Mouse (Mus musculus) inflammation-experienced regulatory T-cells, adult 6 months (primary cell): ENCODE results near the gene Tmem221. TPM values are rescaled to one million over a fixed set of nuclear protein-coding genes. Genes with fewer than 3 reads are reported as not detected.

Experiments used
- ATAC-seq: one replicate; pipeline ENCODE4 v1.8.0; 2017
- polyA plus RNA-seq, 3 experiments: library from polyadenylated mRNA; unstranded; fragments of 100-300 nt; shearing (Covaris generic); gene quantifications; one replicate each; pipeline ENCODE4 v1.2.1; 2017

The Tmem221 gene
- 1 to 10 TPM in 1 of 3 experiments, under 1 TPM in 1, not detected in 1; 0.97 to 2.1 TPM for polyA plus RNA-seq

DNA sequence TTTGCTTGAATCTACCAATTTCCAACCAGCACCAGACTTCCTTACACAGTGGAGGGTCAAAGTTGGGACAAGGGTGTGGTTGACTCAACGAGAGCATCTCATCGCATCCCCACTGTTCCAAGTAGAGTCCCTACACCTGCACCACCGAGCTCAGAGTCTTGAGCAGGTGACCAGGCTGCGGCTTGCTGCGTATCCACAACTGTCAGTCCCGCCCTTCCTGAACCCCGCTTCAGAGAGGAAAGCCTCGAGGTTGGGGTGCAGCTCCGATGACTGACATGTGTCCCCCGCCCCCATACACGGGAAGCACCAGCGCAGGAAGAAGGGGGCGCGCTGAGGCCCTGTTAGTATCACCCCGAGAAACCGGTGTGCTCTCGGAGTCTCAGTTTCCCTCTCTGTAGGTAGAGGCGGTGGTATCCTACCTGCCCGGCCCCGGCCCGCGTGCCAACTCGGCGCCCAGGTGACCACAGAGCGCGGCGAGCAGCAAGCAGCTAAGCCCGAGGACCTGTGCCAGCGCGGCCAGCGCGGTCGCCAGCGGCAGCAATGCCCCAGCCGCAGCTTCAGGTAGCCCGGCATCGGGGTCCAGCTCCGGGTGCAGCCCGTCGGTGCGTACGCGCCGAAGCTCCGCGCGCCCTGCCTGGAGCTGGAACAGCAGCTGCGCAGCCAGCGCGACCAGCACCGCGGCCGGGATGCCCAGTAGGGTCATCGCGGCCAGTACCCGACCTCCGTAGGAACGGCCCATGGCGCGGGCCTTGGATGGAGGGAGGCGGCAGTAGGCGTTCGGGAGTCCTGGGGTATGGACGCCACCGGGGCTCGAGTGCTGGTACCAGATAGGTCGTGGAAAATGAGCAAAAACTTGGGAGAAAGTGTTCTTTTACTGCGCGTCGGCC, at the start of gene Tmem221:
Gene Tmem221, minus strand, starts transcription at position 801 of the 887 bp plus-strand sequence.
- ATAC-seq = peak; percentile 44

DNA sequence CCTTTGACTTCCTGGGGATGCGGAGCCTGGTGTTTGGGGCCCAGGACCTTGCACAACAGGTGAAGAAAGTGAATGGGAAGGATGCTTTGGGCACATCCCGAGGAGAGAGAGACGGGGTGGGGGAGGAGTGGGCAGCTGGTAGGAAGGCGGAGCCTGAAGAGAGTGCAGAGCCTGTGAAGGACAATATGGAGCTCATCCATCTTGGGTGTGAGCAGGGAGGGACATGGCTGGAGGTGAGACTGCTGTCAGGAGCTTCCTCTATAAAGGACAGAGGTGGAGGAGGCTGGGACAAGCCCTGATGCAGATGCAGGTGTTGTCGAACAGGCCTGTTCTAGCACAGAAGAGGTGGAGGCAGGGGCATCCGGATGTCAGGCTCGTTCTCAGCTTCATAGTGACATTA, 45.4 kb upstream of the Tmem221 start:
- ATAC-seq = no peak

DNA sequence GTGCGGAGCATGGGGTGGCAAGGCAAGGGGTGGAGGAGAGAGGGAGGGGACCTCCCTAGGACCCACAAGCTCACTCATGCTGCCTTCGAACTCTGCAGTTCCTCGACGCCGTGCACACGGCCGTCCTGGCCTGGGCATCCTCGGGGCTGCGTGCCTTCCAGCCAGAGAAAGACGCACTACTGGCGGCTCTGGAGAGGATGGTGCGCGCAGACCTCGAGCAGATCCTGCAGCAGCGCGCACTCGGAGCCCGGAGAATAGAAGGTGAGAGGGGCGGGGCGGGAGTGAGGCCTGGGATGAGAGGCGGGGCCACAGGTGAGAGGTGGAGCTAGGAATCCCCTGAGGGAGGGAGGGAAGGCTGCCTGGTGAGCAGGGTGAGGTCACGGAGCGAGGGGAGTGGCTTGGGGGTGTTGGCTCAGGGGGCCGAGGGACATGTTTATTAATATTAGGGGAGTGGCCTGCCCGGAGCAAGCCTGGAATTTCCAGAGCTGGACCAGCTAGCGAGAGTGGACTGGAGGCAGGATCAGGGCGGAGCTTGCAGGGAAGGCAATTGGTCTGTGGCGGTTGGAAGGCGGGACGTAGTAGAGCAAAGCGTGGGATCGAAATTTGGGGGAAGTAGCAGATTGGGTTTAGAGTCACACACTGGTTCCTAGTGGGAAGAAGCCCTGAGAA, 44.1 kb upstream of the Tmem221 start:
- ATAC-seq = no peak

DNA sequence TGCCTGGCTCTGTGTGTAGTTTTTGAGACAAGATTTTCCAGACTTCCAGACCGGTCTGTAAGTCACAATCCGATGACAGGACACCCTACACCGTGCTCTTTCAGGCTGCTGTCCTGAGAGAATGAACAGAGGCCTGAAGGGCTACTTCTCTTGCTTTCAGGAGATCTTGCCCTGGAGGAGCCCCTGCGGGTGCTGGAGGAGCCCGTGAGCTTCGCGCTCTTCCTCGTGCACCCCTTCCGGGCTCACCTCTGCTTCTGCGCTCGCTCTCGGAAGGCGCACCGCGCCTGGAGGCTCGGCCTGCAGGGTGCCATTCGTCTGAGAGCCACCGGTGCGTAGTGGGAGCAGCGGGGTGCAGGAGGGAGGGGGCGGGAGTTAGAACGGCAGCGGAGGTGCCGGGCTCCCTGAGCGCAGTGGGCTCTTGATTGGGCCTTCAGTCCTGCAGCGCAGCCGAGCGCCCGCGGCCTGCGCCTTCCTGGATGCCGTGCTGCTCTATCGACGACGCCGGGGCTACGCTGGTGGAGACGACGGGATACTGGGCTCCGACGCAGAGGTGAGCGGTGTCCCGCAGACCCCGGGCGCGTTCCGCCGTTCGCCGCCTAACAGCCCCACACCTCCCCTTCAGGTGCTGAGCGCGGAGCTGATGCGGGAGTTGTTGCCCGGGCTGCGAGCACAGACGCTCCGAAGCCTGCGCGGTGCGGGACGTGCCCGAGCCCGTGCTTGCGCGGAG, 43.4 kb upstream of the Tmem221 start:
- peak; percentile 21 for ATAC-seq

DNA sequence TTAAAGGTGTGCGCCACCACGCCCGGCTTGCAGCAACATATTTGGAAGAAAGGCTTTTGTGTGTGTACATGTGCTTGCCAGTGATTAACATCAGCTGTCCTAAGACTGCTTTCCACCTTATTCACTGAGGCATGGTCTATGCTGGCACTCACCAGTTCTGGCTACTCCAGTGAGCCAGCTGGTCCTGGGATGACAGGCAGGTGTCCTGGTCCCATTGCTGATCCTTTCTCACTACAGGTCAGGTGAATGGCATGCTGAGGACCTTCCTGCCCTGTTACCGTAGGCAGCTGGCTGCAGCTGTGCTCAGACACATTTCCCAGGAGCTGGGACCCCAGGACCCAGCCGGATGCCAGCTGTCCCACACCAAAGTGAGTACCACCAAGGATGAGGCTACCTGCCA, 40.2 kb upstream of the Tmem221 start:
- ATAC-seq = no peak

DNA sequence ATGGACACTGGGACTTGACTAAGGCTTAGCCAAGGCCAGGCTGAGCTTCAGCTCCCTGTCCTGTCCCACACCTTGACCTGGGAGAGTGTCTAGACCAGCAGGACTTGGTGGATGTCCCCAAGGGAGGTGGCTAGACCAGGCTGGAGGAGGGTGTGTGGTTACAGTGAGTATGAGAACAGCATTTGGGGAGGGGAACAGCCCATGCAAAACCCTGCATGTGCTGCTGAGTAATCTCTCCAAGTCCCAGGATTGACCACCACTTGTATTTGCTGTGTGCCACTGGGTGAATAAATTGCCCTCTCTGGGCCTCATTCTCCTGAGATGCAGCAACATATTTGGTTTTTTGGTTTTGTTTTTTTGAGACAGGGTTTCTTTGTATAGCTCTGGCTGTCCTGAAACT, 39.7 kb upstream of the Tmem221 start:
- no peak for ATAC-seq

DNA sequence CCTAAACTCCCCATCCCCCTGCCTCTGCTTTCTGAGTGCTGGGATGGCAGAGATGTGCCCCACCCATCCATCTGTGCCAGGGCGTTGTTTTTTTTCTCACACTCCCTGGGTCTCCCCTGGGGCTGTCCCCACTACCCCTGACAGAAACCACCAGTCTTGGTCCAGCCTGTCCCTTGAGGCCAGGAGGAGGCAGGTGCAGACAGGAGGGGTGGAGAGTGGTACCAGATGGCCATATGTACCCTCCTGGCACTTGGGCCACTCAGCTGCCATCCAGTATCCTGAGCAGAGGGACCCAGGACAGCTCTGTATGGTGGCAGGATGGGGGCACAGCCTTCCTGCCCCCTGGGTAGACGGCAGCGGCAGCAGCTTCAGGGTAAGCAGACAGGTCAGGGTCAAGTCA, 38.8 kb upstream of the Tmem221 start, which contains the start of gene Fam129c:
Gene Fam129c, plus strand, starts transcription at position 198 of the 400 bp plus-strand sequence.
- ATAC-seq = no peak

DNA sequence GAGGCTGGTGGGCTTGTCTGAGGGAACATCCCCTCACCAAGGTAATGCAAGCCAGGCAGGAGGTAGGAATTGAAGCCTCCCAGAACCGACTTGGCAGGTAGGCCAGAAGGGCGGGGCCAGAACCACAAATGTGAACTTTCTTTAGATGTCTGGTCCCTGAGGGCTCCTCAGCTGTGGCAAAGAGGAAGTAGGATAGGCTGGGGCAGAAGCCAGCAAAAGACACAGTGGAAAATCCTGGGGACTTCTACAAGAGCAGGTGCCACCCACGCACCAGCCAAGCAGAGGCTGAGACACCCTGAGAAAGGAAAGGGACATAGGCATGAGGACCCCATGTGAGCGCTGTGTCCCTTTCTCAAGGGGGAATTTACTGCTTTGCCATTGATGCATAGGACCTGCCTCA, 38.1 kb upstream of the Tmem221 start:
- ATAC-seq = no peak

DNA sequence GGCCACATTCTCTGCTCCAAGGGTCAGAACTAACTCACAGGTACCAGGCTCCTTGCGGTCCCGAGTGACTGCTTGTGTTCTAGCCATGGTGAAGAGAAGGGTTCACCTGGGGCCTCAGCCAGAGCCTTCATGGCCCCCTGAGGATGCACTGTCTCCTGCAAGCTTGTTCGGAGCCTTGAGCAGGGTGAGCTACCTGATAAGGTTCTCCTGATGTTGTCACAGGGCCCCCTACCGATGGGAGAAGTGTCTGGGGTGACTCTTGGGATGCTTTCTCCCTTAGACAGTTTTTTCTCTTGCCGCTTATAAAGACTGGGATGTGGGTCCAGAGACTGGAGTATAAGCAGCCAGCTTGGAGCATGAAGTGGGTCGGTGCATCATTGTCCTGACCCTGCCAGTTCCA, 37.7 kb upstream of the Tmem221 start:
- no peak for ATAC-seq

DNA sequence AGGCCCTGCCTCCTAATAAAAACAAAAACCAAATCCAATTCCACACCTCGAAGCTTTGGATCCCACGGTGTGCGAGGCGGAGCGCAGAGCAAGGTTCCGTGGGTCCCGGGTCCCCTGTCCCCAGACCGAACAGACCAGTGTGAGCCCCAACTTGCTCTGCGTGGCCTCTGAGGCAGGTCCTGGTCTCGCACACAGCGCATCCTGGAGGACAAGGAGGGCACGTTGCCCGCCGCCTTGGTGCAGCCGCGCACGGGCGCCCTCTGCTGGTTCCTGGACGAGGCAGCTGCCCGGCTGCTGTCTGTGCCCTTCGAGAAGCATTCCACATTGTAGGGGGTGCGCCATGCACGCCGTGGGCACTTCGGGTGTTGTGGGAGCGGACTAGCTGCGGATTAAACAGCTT, 37.2 kb upstream of the Tmem221 start:
- ATAC-seq = peak; percentile 47

DNA sequence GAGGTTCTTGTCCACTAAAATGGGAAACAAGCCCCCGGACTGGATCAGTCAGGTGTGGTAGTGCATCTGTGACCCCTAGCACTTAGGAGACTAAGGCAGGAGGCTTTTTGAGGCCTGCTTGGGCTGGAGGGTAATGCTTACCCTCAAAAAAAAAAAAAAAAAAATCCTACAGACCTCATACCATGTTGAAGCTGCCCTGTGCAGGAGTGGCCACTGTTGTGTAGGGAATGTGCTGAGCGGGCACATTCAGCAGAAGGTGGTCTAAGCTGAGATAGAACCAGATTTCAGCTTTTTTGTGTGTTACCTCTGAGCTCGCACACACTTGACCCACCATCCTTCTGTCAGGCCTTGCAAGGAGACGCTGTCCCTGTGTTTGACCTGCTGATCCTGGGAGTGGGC, 35.7 kb upstream of the Tmem221 start:
- ATAC-seq = no peak

DNA sequence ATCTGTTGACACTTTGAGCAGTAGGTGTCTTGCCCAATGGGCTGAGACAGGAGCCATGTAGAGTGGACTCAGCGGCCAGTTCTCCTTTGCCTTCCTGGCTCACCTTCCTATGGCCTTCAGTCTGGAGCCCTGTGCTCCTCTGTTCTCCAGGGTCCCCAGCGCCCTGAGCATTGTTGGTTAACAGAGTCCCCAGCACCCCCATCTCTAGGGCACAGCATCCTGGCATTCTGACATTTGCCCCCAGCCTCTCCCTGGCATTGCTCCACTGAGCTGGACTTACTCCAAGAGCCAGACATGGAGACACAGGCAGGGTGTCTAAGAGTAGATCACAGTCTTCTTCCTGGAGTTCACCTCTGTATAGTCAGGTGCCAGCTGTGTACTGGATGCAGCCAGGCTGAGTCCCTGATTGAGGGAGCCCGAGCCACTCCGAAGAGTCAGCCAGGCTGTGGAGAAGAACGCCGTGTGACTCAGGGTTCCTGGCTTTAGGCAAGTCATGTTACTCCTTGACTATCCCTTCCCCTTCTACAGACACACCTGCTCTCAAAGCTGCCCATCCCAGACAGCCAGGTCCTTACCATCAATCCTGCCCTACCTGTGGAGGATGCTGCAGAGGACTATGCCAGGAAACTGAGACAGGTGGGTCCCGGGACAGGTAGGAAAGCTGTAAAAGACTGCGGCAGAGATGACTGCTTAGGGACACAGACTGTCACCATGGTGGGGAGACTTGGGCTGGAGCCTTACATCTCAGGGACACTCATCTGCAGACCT, 35.1 kb upstream of the Tmem221 start:
- no peak for ATAC-seq

DNA sequence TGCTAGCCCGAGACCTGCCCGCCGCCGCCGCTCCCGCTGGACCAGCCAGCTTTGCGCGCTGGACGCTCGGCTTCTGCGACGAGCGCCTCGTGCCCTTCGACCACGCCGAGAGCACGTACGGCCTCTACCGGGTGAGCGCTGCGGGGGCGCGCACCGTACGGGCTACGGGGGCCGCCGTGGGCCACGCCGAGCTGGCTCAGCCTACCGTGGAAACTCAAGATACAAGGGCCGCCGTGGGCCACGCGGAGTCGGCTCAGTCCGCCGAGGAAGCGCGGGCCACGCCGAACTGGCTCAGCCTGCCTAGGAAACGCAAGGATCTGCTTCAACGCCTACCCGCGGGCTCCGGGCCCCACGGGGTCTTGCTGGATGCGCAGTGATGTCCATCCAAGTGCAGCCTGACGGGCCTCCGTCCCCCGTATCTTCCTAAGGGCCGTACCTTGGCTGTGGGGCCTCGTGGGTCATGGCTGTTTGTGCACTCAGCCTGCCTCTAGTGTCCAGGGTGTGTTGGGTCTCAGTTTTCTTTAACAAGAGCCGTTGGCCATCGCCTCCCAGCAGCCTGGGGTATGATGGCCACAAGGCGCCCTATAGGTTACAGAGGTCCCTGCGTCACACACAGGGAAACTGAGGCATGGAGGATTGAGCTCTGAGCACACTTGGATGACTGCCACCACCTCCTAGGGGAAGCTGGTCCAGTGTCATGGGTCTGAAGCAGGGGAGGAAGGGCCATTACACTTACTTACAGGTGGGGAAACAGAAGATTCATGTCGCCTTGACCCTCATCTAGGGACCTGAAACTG, 33.9 kb upstream of the Tmem221 start:
- ATAC-seq = peak; percentile 41

DNA sequence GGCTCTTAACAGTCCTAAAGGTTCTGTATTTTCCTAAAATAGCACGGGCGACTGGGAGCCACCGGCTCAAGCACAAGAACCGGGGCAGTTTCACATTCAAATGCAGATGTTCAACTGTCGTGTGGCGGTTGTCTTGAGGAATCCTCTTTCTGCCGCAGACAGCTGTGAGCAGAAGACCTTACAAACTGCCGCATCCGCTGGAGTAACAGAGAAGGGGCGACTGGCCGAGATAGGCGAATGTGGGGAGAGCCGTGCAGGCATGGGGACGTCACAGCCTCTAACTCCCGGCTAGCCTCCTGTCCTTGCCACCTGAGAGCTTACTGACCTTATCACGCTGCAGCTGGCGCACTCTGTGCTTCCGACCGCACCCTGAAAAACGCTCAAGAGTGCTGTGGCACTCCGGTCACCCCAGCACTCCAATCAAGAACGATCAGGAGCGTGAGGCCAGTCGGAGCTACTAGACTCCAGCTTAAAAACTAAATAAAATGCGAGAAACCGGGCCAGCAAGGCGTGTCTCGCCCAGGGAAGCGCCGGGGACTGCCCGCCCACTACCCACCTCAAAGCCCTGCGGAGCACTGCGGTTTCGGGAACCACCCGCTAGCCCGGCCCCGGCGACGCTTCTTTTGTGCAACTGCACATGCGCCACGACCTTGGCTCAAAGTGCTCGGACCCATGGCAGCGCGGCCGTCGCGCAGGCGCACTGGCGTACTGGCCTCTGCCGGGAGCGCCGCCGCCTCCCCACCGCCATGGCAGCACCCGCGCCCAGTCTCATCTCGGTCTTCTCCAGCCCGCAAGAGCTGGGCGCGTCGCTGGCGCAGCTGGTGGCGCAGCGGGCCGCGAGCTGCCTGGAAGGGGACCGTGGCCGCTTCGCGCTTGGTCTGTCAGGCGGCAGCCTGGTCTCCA, 33.1 kb upstream of the Tmem221 start, which contains the start of gene Pgls:
Gene Pgls, plus strand, starts transcription at position 706 of the 903 bp plus-strand sequence.
- ATAC-seq = peak; percentile 83

DNA sequence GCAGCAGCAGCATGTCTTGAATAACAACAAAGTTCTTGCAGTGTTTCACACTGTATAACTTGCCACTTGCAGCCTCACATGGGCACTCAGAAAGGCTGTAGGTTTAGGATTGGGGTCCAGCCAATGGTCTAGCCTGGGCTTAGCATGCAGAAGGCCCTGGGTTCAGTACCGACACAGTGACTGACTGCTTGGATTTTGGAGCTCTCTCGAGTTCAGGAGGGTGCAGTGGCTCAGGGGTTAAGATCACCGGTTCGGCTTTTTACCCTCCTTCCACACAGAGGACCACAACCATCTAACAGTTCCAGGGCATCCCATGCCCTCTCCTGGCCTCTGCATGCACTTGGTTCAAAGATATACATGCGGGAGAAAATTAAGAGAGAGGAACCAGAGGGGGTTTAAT, 32.3 kb upstream of the Tmem221 start:
- no peak for ATAC-seq

DNA sequence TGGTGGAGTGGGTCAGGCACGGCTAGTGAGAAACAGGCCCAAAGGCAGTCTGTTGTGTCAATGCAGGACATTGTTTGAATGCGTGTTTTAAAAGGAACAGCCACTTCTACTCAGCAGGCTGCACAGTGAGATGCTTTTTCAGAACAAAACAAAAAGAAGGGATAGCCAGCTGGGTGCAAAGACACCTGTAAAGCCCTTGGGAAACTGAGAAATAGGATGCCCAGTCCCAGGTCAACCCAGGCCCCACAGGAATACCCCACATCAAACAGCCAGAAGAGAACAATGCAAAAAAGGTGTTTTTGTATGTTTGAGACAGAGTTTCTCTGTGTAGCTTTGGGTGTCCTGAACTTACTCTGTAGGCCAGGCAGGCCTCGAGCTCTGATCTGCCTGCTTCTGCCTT, 30.1 kb upstream of the Tmem221 start:
- no peak for ATAC-seq

DNA sequence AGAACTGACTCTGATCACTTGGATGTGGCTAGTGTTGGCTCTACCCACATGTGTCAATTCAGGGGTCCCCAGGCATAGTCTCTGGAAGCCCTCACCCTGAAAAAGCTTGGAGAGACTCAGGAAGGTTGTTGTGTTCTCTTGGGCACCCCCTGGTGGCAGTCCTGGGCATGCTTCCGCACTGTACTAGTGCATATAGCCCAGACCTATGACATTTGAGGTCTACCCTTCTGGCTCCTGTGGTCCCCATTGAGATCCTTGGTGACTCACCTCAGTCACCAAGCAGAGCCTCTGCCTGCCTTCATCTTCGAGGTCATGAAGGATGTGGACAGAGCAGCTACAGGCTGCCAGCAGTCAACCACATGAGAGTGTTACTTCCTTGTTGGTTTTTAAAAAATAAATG, 28.2 kb upstream of the Tmem221 start:
- ATAC-seq = no peak

DNA sequence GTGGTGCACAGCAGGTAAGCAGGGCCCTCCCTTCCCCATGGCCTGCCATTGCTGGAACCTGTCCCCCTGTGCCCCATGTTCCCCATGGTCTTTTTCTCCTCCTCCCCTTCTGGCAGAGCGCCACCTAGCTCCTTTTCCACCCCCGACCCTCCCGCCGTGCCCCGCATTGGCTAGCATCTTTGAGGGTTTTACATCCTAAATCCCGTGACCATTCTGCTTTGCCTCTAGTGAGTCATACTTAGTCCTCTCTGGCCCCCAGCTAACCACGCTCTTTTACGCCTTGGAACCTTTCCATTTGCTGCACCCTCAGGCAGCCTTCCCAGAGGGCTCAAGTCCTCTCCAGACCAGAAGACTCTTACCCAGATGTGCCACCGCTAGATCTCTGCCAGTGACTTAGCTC, 21.5 kb upstream of the Tmem221 start:
- no peak for ATAC-seq

DNA sequence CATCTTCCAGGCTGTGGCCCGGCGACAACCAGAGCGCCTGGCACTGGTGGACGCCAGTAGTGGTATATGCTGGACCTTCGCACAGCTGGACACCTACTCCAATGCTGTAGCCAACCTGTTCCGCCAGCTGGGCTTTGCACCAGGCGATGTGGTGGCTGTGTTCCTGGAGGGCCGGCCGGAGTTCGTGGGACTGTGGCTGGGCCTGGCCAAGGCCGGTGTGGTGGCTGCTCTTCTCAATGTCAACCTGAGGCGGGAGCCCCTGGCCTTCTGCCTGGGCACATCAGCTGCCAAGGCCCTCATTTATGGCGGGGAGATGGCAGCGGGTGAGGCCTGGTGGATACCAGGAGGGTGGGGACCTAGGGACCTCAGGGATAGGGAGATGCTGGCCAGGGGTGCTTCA, 20.8 kb upstream of the Tmem221 start:
- no peak for ATAC-seq

DNA sequence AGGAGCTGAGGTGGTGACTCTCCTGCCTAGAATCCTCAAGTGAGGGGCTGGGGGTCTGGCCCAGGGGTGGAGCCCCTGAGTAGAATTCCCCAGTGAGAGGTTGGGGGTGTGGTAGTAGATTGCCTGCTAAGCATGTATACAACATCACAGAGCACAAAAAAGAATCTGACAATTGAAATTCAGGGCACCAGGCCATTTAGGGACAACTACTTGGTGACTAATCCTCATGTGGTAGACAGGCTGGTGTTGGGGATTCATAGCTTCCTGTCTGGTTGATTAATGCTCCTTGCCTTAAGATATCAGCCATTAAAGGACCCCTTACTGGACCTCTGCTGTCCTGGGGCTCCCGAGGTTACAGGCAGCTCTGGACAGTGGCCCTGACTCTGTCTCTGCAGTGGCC, 20.3 kb upstream of the Tmem221 start:
- ATAC-seq = no peak
